ENCODE assay signal across 12 mouse cellular contexts in genomic region chr6:38337166-38337705, GRCm38 (mm10). TPM values are rescaled to one million over a fixed set of nuclear protein-coding genes. Genes with fewer than 3 reads are reported as not detected.
DNase-seq lines count a peak whose midpoint lies in the region; ATAC-seq and TF ChIP-seq lines count a peak whose summit lies in the region.
"Had no signal": no experiment of that assay in that cellular context is flagged by ENCODE, and none has a peak within 500 bp of the region (broad histone marks: within the 10 kb centered on the region; RNA-seq: fewer than 3 reads in every experiment).

No protein-coding gene starts in this region.

- TF ChIP-seq POLR2A in liver, adult 2 months (IDR thresholded peaks at IDR 0.05; ENCODE audit: extremely low read depth, insufficient read depth, low read length) = no peak
- no peak for TF ChIP-seq POLR2A in CH12.LX (IDR thresholded peaks at IDR 0.05; ENCODE audit: low read depth, low read length)

- dilution Hi-C loops in CH12.LX (cut with MboI; ENCODE audit: extremely low pct_ligation_motif_present, extremely low pct_unique_long_range_greater_than_20kb, low sequenced_read_pairs) = no loop called here

- in situ Hi-C loops in CH12.LX (cut with MboI; ENCODE audit: low pct_ligation_motif_present, low pct_unique_long_range_greater_than_20kb, low sequenced_read_pairs) = no loop called here

- WGBS in liver, adult 2 months = 83% methylated on average over 4 of the region's 4 CpGs
- WGBS in liver, embryonic 11.5 days = 86% methylated on average over 4 of the region's 4 CpGs
- WGBS in midbrain, embryonic 11.5 days = 90% methylated on average over 4 of the region's 4 CpGs

- TF ChIP-seq RAD21 in CH12.LX (IDR thresholded peaks at IDR 0.05; ENCODE audit: low read depth, low read length) = no peak; the same call in none of the 2 replicates

- H3K27me3 ChIP-seq in liver, adult 2 months (ENCODE audit: control insufficient read depth, insufficient read depth, low read length) = no peaks in the 10 kb centered on the region
- H3K27me3 ChIP-seq in liver, embryonic 11.5 days (replicated peaks; ENCODE audit: control insufficient read depth, insufficient read depth, low read length) = no peaks in the 10 kb centered on the region
- no peaks in the 10 kb centered on the region for H3K27me3 ChIP-seq in CH12.LX (replicated peaks)
- no peaks in the 10 kb centered on the region for H3K27me3 ChIP-seq in midbrain, embryonic 11.5 days (ENCODE audit: control insufficient read depth, insufficient read depth, low read length)
- H3K27me3 ChIP-seq: limb, embryonic 12.5 days; Patski had no signal

- no peak overlapping the region for H3K9ac ChIP-seq in liver, adult 2 months (ENCODE audit: low read depth, low read length)
- H3K9ac ChIP-seq in liver, embryonic 11.5 days (ENCODE audit: low read depth, low read length) = no peak overlapping the region
- no peak overlapping the region for H3K9ac ChIP-seq in CH12.LX (ENCODE audit: insufficient read depth, low read depth)
- no peak overlapping the region for H3K9ac ChIP-seq in midbrain, embryonic 11.5 days (ENCODE audit: low read length)
- H3K9ac ChIP-seq: limb, embryonic 12.5 days had no signal

- H3K36me3 ChIP-seq in liver, adult 2 months (ENCODE audit: control insufficient read depth, insufficient read depth, low read length) = peaks cover 36% of the 10 kb centered on the region
- H3K36me3 ChIP-seq in liver, embryonic 11.5 days (ENCODE audit: control insufficient read depth, insufficient read depth, low read length) = peaks cover 42% of the 10 kb centered on the region
- peaks cover 76 to 90% of the 10 kb centered on the region in 2 experiments for H3K36me3 ChIP-seq in CH12.LX (replicated peaks in 1 of 2; ENCODE audit: control insufficient read depth in 1 of 2, insufficient read depth in 1 of 2, low read length in 1 of 2)
- H3K36me3 ChIP-seq in midbrain, embryonic 11.5 days (ENCODE audit: control insufficient read depth, insufficient read depth, low read length) = no peaks in the 10 kb centered on the region
- H3K36me3 ChIP-seq: limb, embryonic 12.5 days had no signal

- peaks cover 28% of the 10 kb centered on the region for H3K4me1 ChIP-seq in liver, adult 2 months (ENCODE audit: control insufficient read depth, insufficient read depth, low read length)
- peaks cover 23% of the 10 kb centered on the region for H3K4me1 ChIP-seq in liver, embryonic 11.5 days (replicated peaks; ENCODE audit: control insufficient read depth, insufficient read depth, low read length)
- H3K4me1 ChIP-seq in CH12.LX (ENCODE audit: control insufficient read depth in 1 of 2, insufficient read depth in 2 of 2) = peaks cover 0 to 19% of the 10 kb centered on the region in 2 experiments; a peak in 2 of 4 replicates
- no peaks in the 10 kb centered on the region for H3K4me1 ChIP-seq in midbrain, embryonic 11.5 days (ENCODE audit: control insufficient read depth, insufficient read depth, low read length)
- H3K4me1 ChIP-seq: limb, embryonic 12.5 days had no signal

- no peak overlapping the region for H3K4me2 ChIP-seq in liver, embryonic 11.5 days
- H3K4me2 ChIP-seq in CH12.LX (ENCODE audit: insufficient read depth, low read depth, poor library complexity, severe bottlenecking) = no peak overlapping the region
- no peak overlapping the region for H3K4me2 ChIP-seq in midbrain, embryonic 11.5 days
- H3K4me2 ChIP-seq: limb, embryonic 12.5 days had no signal

- TF ChIP-seq EP300 in CH12.LX (IDR thresholded peaks at IDR 0.05; ENCODE audit: low read length) = no peak

- TF ChIP-seq CTCF in liver, adult 2 months (IDR thresholded peaks at IDR 0.05; ENCODE audit: low read depth, low read length) = peak; percentile 38; the same call in 1 of the 2 replicates
- TF ChIP-seq CTCF in CH12.LX (conservative IDR thresholded peaks at IDR 0.05 in 1 of 2, IDR thresholded peaks at IDR 0.05 in 1 of 2; ENCODE audit: low read depth in 2 of 2, low read length in 2 of 2) = 0 out of 4 replicates have a peak, but pooled peaks of 1 of the 2 experiments have one; percentile 14

- no peaks in the 10 kb centered on the region for H3K9me3 ChIP-seq in liver, embryonic 11.5 days (ENCODE audit: control insufficient read depth, low read length)
- no peaks in the 10 kb centered on the region for H3K9me3 ChIP-seq in CH12.LX (replicated peaks; ENCODE audit: low read length)
- no peaks in the 10 kb centered on the region for H3K9me3 ChIP-seq in midbrain, embryonic 11.5 days (ENCODE audit: control insufficient read depth, low read length)
- H3K9me3 ChIP-seq: limb, embryonic 12.5 days had no signal

- H3K27ac ChIP-seq in liver, adult 2 months (replicated peaks; ENCODE audit: insufficient read depth, low read depth, low read length) = 0 out of 2 replicates have a peak overlapping the region, but pooled peaks have one; percentile 2
- H3K27ac ChIP-seq in liver, embryonic 11.5 days (ENCODE audit: low read depth, low read length) = no peak overlapping the region
- H3K27ac ChIP-seq in CH12.LX (ENCODE audit: insufficient read depth, low read depth) = 0 out of 2 replicates have a peak overlapping the region, but pooled peaks have one; percentile 8
- H3K27ac ChIP-seq in midbrain, embryonic 11.5 days (ENCODE audit: low read depth, low read length) = no peak overlapping the region
- H3K27ac ChIP-seq: left cerebral cortex, adult 2 months; limb, embryonic 12.5 days; macrophage had no signal

- H3K4me3 ChIP-seq in liver, adult 2 months (ENCODE audit: insufficient read depth, low read depth, low read length) = no peak overlapping the region
- no peak overlapping the region for H3K4me3 ChIP-seq in liver, embryonic 11.5 days (ENCODE audit: low read depth, low read length)
- H3K4me3 ChIP-seq in CH12.LX (replicated peaks in 1 of 3; ENCODE audit: low read depth in 2 of 3, low read length in 2 of 3, poor library complexity in 1 of 3) = no peak overlapping the region
- no peak overlapping the region for H3K4me3 ChIP-seq in midbrain, embryonic 11.5 days (ENCODE audit: low read depth, low read length)
- H3K4me3 ChIP-seq: left cerebral cortex, adult 2 months; limb, embryonic 12.5 days had no signal

- no peak for ATAC-seq in CD4-positive, CD25-positive, alpha-beta regulatory T cell, adult 4 months
- no peak for ATAC-seq in liver, embryonic 11.5 days (replicated peaks; ENCODE audit: low FRiP score)
- peak; percentile 45; the same call in 1 of the 2 replicates for ATAC-seq in monocyte, adult 5-6 weeks (replicated peaks; ENCODE audit: insufficient number of reproducible peaks, low FRiP score, low TSS enrichment, poor library complexity, severe bottlenecking)
- no peak for ATAC-seq in midbrain, embryonic 11.5 days (ENCODE audit: low FRiP score)
- ATAC-seq: Patski had no signal

- DNase-seq in CD4-positive, CD25-positive, alpha-beta regulatory T cell, adult 2 months (ENCODE audit: low read depth, low spot score) = peak; percentile 68
- DNase-seq in liver, adult 2 months (ENCODE audit: extremely low read depth, low read depth, low spot score) = peak; percentile 24
- no peak for DNase-seq in liver, embryonic 11.5 days (ENCODE audit: low spot score)
- DNase-seq in CH12.LX (ENCODE audit: extremely low read depth) = no peak
- no peak for DNase-seq in midbrain, embryonic 11.5 days (ENCODE audit: low spot score, missing footprints)
- DNase-seq in urinary bladder, postnatal 36 days (ENCODE audit: low spot score in 2 of 2) = no peak

- peaks cover 3% of the 10 kb centered on the region; the same call in 1 of the 2 replicates for H3K79me2 ChIP-seq in liver, adult 2 months (ENCODE audit: control insufficient read depth, insufficient read depth, low read length)
- peaks cover 42% of the 10 kb centered on the region for H3K79me2 ChIP-seq in CH12.LX (replicated peaks; ENCODE audit: control insufficient read depth, extremely low read depth, insufficient read depth, poor library complexity, severe bottlenecking)

TF ChIP-seq in CH12.LX, 34 proteins besides CTCF, POLR2A, EP300 and RAD21:
- TF ChIP-seq BHLHE40 (IDR thresholded peaks at IDR 0.05; ENCODE audit: low read depth, low read length) (no peak), SIN3A (IDR thresholded peaks at IDR 0.05; ENCODE audit: low read length) (no peak)

RNA-seq across cellular contexts. Expression of gene Zc3hav1, which starts 17.2 kb away (rescaled TPM):
- polyA plus RNA-seq in CD4-positive, CD25-positive, alpha-beta regulatory T cell, adult 4 months (2017; shearing (Covaris generic)) = 100 to 1,000 TPM; 189 to 215 TPM
- total RNA-seq in liver, adult 2 months (2014; rRNA removed) = 27.9 and 31.8 TPM in 2 replicates
- 16.3 and 17.0 TPM in 2 replicates for polyA plus RNA-seq in liver, adult 2 months (2012; rRNA removed)
- polyA plus RNA-seq in liver, embryonic 11.5 days (2014; fragmentation: Nextera tagmentation; extraction: Ambion mirVana) = 28.4 and 31.3 TPM in 2 replicates
- total RNA-seq in CH12.LX (2012; rRNA removed) = 67.2 and 68.7 TPM in 2 replicates
- 49.8 and 51.8 TPM in 2 replicates for total RNA-seq in CH12.LX (2014; rRNA removed)
- 50.1 and 58.1 TPM in 2 replicates for polyA plus RNA-seq in CH12.LX (2012; ENCODE audit: insufficient read length, low read depth)
- total RNA-seq in monocyte, adult 5-6 weeks (2017) = 128 to 170 TPM (median 152 TPM) in 3 replicates
- polyA plus RNA-seq in midbrain, embryonic 11.5 days (2014; fragmentation: Nextera tagmentation; extraction: Ambion mirVana) = 1.7 and 2.2 TPM in 2 replicates

RNA-seq across cellular contexts. Expression of gene Zc3hav1l, which starts 38.2 kb away (rescaled TPM):
- polyA plus RNA-seq in CD4-positive, CD25-positive, alpha-beta regulatory T cell, adult 4 months (2017; shearing (Covaris generic)) = under 1 TPM; 0.38 to 0.55 TPM
- 0.18 and 0.27 TPM in 2 replicates for total RNA-seq in liver, adult 2 months (2014; rRNA removed)
- 0.15 and 0.22 TPM in 2 replicates for polyA plus RNA-seq in liver, adult 2 months (2012; rRNA removed)
- 8.3 and 8.9 TPM in 2 replicates for polyA plus RNA-seq in liver, embryonic 11.5 days (2014; fragmentation: Nextera tagmentation; extraction: Ambion mirVana)
- total RNA-seq in CH12.LX (2012; rRNA removed) (2.3 and 3.1 TPM in 2 replicates), CH12.LX (2014; rRNA removed) (2.8 and 2.9 TPM in 2 replicates)
- polyA plus RNA-seq in CH12.LX (2012; ENCODE audit: insufficient read length, low read depth) = 5.1 and 6.3 TPM in 2 replicates
- 0.68 to 1.5 TPM in 2 of 3 replicates, not detected in the other for total RNA-seq in monocyte, adult 5-6 weeks (2017)
- 12.1 and 13.1 TPM in 2 replicates for polyA plus RNA-seq in midbrain, embryonic 11.5 days (2014; fragmentation: Nextera tagmentation; extraction: Ambion mirVana)

RNA-seq across cellular contexts. Expression of gene Ttc26, which starts 44.0 kb away (rescaled TPM):
- polyA plus RNA-seq in CD4-positive, CD25-positive, alpha-beta regulatory T cell, adult 4 months (2017; shearing (Covaris generic)) = not detected
- total RNA-seq in liver, adult 2 months (2014; rRNA removed) = 0.47 and 0.65 TPM in 2 replicates
- 0.10 and 0.11 TPM in 2 replicates for polyA plus RNA-seq in liver, adult 2 months (2012; rRNA removed)
- polyA plus RNA-seq in liver, embryonic 11.5 days (2014; fragmentation: Nextera tagmentation; extraction: Ambion mirVana) = 3.3 and 3.8 TPM in 2 replicates
- total RNA-seq in CH12.LX (2012; rRNA removed) = 1.4 and 1.7 TPM in 2 replicates
- 1.8 TPM in 2 replicates for total RNA-seq in CH12.LX (2014; rRNA removed)
- 2.3 TPM in 2 replicates for polyA plus RNA-seq in CH12.LX (2012; ENCODE audit: insufficient read length, low read depth)
- total RNA-seq in monocyte, adult 5-6 weeks (2017) = not detected in 3 replicates
- polyA plus RNA-seq in midbrain, embryonic 11.5 days (2014; fragmentation: Nextera tagmentation; extraction: Ambion mirVana) = 10.9 and 13.9 TPM in 2 replicates

Comparison
In these comparisons a context has a peak if more than half of its experiments do, and no peak if none do; other contexts are left out.
1. DNase-seq: peak in CD4-positive, CD25-positive, alpha-beta regulatory T cell, adult 2 months (single experiment) and liver, adult 2 months (single experiment); none in liver, embryonic 11.5 days (single experiment), CH12.LX (single experiment), midbrain, embryonic 11.5 days (single experiment) and urinary bladder, postnatal 36 days (0 of 2).
2. H3K27ac ChIP-seq: peak in liver, adult 2 months (single experiment) and CH12.LX (single experiment); none in liver, embryonic 11.5 days (single experiment) and midbrain, embryonic 11.5 days (single experiment).